Mouse (Mus musculus) neutrophil, adult 5-6 weeks (primary cell): ENCODE results near the gene Eral1. TPM values are rescaled to one million over a fixed set of nuclear protein-coding genes. Genes with fewer than 3 reads are reported as not detected.
"Not testable (repeated sequence)": the region's sequence is repeated elsewhere in the genome, so short reads cannot be mapped to it uniquely, and the experiment has no call there.

Experiments
- ATAC-seq: fragments of 151-379, 151-347 bp; 2 replicates; pipeline ENCODE4 v1.8.0; 2017; ENCODE audit warnings: mild to moderate bottlenecking, moderate TSS enrichment; ENCODE audit not compliant: insufficient number of reproducible peaks, poor library complexity, low FRiP score, severe bottlenecking; ENCODE audit errors: extremely low read depth
- total RNA-seq: library from RNA; stranded (forward); fragments of 200-1000 nt; gene quantifications from 2 replicates; pipeline ENCODE4 v1.2.3, GENCODE M21; 2017

The Eral1 gene
- total RNA-seq, 1 experiment from 2014 or later, result 14.9 TPM

DNA sequence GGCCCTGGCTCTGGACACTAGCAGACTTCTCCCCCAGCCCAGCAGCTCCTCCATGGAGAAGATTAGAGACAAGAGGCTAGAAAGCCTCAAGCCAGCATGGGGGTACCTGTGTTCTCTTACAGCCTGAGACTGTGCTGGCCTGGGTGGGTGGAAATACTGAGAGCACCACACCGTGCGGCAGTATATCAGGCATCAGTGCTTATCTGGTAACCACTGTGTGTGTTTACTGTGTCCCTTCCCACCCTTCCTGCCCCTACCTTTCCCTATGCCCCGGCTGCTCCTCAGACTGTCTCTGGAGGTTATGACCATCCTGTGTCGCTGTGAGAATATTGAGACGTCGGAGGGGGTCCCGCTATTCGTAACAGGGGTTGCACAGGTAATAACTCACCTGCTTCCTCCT, 27.1 kb downstream of the Eral1 start:
- ATAC-seq, result no peak

- ATAC-seq, result not testable (repeated sequence)
These were observed 31.5 kb downstream of the Eral1 start for GRCm38 (mm10) chr11:78048637-78049036.

DNA sequence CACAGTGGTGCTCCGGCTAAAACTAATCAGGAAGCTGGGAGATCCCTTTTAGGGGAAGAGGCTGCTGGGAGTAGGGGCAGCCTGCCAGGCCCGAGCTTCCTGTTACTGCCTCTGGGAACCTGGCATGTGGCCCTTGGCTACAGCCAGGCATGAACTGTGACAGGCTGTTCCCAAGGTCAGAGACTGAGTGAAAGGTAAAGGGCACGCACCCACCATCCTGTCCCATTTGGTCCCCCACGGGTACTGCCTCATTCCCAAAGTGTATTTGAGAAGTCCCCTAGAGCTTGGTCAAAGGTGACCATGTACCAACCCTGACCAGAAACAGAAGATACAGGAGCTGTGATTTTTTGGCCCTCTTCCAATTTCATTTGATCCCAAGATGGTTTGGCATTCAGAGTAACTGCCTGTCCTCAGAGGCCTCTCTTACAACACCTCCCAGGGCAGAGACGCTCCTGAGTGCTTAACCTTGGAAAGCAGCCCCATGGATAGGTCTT, 35.4 kb downstream of the Eral1 start:
- ATAC-seq, result no peak

DNA sequence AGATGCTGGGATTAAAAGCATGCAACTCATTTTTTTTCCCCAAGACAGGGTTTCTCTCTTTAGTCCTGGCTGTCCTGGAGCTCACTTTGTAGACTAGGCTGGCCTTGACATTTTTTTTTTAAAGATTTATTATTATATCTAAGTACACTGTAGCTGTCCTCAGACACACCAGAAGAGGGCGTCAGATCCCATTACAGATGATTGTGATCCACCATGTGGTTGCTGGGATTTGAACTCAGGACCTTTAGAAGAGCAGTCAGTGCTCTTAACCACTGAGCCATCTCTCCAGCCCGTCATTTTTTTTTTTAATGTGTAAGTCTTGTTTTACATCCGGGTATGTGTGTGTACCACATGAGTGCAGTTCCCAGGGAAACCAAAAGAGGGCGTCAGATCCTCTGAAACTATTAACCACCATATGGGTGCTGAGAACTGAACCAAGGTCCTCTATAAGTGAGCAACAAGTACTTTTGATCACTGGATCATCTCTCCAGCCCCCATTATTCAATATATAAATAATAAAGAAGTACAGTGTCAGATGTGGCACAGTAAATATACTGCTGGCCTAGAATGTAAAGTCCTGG, 37.8 kb downstream of the Eral1 start:
- ATAC-seq, result not testable (repeated sequence)

DNA sequence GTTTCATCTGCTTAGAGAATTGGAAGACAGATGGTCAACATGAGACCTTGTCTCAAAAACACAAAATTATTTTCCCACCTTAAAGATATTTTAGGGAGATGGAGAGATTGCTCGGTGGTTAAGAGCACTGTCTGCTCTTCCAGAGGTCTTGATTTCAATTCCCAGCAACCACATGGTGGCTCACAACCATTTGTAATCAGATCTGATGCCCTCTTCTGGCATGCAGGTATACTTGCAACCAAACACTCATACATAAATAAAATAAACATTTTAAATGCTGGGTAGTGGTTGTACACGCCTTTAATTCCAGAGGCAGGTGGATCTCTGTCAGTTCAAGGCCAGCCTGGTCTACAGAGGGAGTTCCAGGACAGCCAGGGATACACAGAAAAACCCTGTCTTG, 39.3 kb downstream of the Eral1 start:
- ATAC-seq, result no peak

- peak; percentile 31; the same call in 1 of the 2 replicates for ATAC-seq
These were observed 42.1 kb downstream of the Eral1 start, which contains the start of gene Flot2 for GRCm38 (mm10) chr11:78037831-78038752. TSS of gene Flot2 (plus strand) at chr11:78037931.

DNA sequence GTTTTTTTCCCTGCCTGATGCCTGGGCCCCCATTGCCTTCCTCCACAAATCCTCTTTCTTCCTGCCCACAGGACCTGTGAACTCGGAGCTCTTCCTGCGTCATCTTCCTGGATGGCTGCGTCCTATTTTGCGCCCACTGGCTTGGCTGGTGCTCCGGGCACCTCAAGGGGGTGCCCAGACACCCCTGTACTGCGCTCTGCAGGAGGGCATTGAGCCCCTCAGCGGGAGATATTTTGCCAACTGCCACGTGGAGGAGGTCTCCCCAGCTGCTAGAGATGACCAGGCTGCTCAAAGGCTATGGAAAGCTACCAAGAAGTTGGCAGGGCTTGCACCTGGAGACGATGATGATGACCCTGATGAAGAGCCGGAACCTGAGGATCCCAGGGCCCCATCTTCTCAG, 43.4 kb downstream of the Eral1 start:
- no peak for ATAC-seq

- no peak for ATAC-seq
These were observed 46.1 kb downstream of the Eral1 start for GRCm38 (mm10) chr11:78033931-78034617.

- ATAC-seq, result no peak
These were observed 47.4 kb downstream of the Eral1 start for GRCm38 (mm10) chr11:78032809-78033195.

DNA sequence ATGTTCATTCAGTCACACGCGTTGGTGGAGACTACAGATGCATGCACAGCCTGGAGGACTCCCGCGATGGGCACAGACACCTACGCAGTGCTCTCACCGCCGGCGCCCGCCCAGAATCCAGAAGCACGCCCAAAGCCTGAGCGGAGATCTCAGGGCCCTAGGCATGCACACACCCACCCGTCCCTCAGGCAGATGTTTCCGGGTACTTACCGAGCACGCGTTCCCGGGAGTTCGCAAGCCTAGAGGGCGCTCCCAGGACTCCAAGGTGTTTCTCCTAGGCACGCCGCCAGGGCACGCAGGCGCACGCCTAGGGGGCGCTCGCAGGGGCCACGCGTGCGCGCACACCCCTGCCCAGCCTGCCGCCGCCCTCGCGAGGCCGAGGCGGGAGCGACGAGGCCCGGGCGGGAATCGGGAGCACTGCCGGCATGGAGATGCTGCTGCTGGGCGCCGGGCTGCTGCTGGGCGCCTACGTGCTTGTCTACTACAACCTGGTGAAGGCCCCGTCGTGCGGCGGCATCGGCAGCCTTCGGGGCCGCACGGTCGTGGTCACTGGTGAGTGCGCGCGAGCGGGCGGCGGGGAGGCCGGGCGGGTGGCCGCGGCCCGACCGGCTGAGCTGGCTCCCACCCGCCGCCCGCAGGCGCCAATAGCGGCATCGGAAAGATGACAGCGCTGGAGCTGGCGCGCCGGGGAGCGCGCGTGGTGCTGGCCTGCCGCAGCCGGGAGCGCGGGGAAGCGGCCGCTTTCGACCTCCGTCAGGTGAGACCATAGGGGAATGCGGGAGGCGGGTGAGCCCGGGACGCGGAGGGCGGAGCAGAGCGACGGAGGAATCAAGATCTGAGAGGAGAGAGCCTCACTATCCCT, 48.0 kb downstream of the Eral1 start, which contains the start of gene Dhrs13:
Dhrs13 (plus strand) TSS at position 334 of the 862 bp plus-strand sequence.
- ATAC-seq, result peak; percentile 43; the same call in 1 of the 2 replicates

- ATAC-seq, result no peak
These were observed 48.8 kb downstream of the Eral1 start for GRCm38 (mm10) chr11:78031389-78031788.

DNA sequence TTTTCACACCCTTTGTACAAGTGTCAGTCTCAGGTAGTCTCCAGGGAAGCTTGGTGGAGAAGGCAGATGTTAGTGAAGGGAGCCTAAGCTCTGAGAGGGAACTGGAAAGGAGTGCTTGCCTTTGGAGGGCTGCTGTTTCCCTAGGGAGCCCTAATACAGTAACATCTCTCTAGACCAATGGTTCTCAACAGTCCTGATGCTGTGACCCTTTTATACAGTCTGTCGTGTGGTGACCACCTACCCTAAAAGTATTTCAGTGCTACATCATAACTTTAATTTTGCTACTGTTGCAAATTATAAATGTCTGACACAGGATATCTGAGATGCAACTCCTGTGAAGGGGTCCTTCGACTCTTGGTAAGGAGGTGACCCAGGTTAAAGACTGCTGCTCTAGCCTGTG, 49.6 kb downstream of the Eral1 start:
- ATAC-seq, result no peak

DNA sequence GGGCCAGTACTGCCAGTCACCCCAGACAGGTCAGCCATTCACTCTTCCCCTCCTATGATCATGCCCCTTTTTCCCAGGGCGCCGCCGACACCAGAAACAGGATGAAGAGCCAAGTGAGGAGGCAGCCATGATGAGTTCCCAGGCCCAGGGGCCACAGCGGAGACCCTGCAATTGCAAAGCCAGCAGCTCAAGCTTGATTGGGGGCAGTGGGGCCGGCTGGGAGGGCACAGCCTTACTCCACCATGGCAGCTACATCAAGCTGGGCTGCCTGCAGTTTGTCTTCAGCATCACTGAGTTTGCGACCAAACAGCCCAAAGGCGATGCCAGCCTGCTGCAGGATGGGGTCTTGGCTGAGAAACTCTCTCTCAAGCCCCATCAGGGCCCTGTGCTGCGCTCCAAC, 50.9 kb downstream of the Eral1 start:
- no peak for ATAC-seq

GRCm38 (mm10) chr11:78023607-78024006, 56.6 kb downstream of the Eral1 start:
- ATAC-seq, result 0 out of 2 replicates have a peak, but pooled peaks have one; percentile 20

Other genes starting within 250 kb of the Eral1 start
- not detected in 2 replicates for gene Pipox, start 186.3 kb downstream of the Eral1 start, total RNA-seq
- gene Sez6, start 149.6 kb downstream of the Eral1 start, total RNA-seq, result not detected in 2 replicates
- gene Phf12, start 97.6 kb downstream of the Eral1 start, total RNA-seq, result 87.8 and 113 TPM in 2 replicates
- 0.61 and 1.2 TPM in 2 replicates for gene Dhrs13, start 48.1 kb downstream of the Eral1 start, total RNA-seq
- 22.8 and 23.2 TPM in 2 replicates for gene Flot2, start 42.5 kb downstream of the Eral1 start, total RNA-seq
- gene Fam222b, start 14.3 kb upstream of the Eral1 start, total RNA-seq, result 9.5 and 9.6 TPM in 2 replicates
- gene Traf4, start 85.2 kb upstream of the Eral1 start, total RNA-seq, result 9.9 and 12.5 TPM in 2 replicates
- 14.1 and 16.1 TPM in 2 replicates for gene Nek8, start 96.3 kb upstream of the Eral1 start, total RNA-seq
- gene Tlcd1, start 96.3 kb upstream of the Eral1 start, total RNA-seq, result 5.4 and 6.1 TPM in 2 replicates
- gene Rpl23a, start 103.2 kb upstream of the Eral1 start, total RNA-seq, result 1,363 and 1,388 TPM in 2 replicates
- gene Rab34, start 108.0 kb upstream of the Eral1 start, total RNA-seq, result not detected in 2 replicates
- gene Proca1, start 113.0 kb upstream of the Eral1 start, total RNA-seq, result 0.74 TPM in 1 of 2 replicates, not detected in the other
- 40.2 and 48.6 TPM in 2 replicates for gene Sdf2, start 165.4 kb upstream of the Eral1 start, total RNA-seq
- 53.5 and 61.2 TPM in 2 replicates for gene Supt6, start 165.6 kb upstream of the Eral1 start, total RNA-seq
- 97.4 and 102 TPM in 2 replicates for gene 2610507B11Rik, start 181.4 kb upstream of the Eral1 start, total RNA-seq
- gene BC030499, start 210.5 kb upstream of the Eral1 start, total RNA-seq, result 4.1 and 4.8 TPM in 2 replicates
- 0.37 and 0.93 TPM in 2 replicates for gene Spag5, start 221.1 kb upstream of the Eral1 start, total RNA-seq
- gene Aldoc, start 242.6 kb upstream of the Eral1 start, total RNA-seq, result 1.7 and 2.9 TPM in 2 replicates
- gene Pigs, start 248.0 kb upstream of the Eral1 start, total RNA-seq, result 17.2 and 21.1 TPM in 2 replicates